Mouse (Mus musculus) liver, adult 2 months (tissue): ENCODE measurements at regions not wholly inside any gene's neighbourhood (a gene's known extent, or its start where the extent isn't known, plus 50 kb on each side); places are given as distances from the start of the nearest gene placed in this dataset.

ENCODE experiments used
- CTCF ChIP-seq: fragments of 200-500 bp; IDR thresholded peaks from 2 replicates; pipeline ENCODE4 v1.5.1; 2011; ENCODE audit warnings: low read depth, low read length, control low read depth
- POLR2A ChIP-seq: fragments of 200-500 bp; IDR thresholded peaks from 2 replicates; pipeline ENCODE4 v1.6.1; 2011; ENCODE audit warnings: low read length, control low read depth; ENCODE audit not compliant: insufficient read depth; ENCODE audit errors: extremely low read depth

DNA sequence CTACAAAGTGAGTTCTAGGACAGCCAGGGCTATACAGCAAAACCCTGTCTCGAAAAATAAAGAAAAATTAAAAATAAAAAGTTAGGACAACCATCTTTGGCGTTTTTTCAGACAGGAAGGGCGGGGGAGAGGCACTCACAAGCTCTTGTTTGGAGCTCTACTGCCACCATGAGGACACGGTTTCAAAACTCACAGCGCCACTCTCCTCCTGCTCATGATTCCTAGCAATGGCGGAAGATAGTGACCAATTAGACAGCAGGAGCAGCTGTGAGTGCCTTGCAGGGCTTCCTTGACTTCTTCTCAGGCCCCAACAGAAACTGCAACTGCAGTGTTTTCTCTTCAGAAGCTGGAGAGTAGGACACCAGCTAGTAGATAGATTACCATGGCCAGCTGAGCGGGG, 151.9 kb upstream of the Olfr1324 start:
- TF ChIP-seq POLR2A, result no peak
- no peak for TF ChIP-seq CTCF
